In the genomic region with DNA sequence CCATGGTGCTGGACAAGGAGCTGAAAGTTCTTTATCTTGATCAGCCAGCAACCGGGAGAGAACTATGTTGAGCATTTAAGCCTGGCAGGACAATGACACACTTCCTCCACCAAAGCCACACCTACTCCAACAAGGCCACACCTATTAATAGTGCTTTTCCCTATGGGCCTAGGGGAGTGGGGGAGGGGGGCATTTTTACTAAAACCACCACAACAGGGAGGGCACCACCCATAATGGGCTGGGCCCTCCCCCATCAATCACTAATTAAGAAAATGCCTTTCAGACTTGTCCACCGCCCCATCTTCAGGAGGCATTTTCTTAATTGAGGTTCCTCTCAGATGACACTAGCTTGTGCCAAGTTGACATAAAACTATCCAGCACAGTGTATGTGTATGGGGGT, we compare ENCODE assay signal across 32 mouse cellular contexts. TPM values are rescaled to one million over a fixed set of nuclear protein-coding genes. Genes with fewer than 3 reads are reported as not detected.
"Had no signal": no experiment of that assay in that cellular context is flagged by ENCODE, and none has a peak within 500 bp of the region (broad histone marks: within the 10 kb centered on the region; RNA-seq: fewer than 3 reads in every experiment).

No protein-coding gene starts in this region.

- H3K9me3 ChIP-seq: kidney, embryonic 15.5 days; limb, embryonic 12.5 days; limb, embryonic 15.5 days; lung, embryonic 15.5 days; midbrain, embryonic 10.5 days; midbrain, embryonic 13.5 days; neural tube, embryonic 13.5 days had no signal

- ATAC-seq: liver, postnatal 0 days; midbrain, embryonic 13.5 days; midbrain, embryonic 16.5 days had no signal

- DNase-seq: kidney, adult 11 months; kidney, adult 8-10 months; kidney, postnatal 10 days; kidney, postnatal 36 days; layer of hippocampus, postnatal 36 days; liver, postnatal 0 days; right cerebral cortex, adult 18-20 months; right cerebral cortex, postnatal 14 days; right cerebral cortex, postnatal 4 days; thymus, postnatal 36 days had no signal

- H3K4me2 ChIP-seq: kidney, embryonic 15.5 days; limb, embryonic 12.5 days; limb, embryonic 15.5 days; liver, embryonic 11.5 days; lung, embryonic 15.5 days; midbrain, embryonic 13.5 days; neural tube, embryonic 13.5 days had no signal

- H3K4me1 ChIP-seq: kidney, embryonic 15.5 days; limb, embryonic 12.5 days; limb, embryonic 15.5 days; lung, embryonic 15.5 days; midbrain, embryonic 10.5 days; midbrain, embryonic 13.5 days; neural tube, embryonic 13.5 days had no signal

- H3K4me3 ChIP-seq: kidney, embryonic 15.5 days; left cerebral cortex, adult 2 months; limb, embryonic 12.5 days; limb, embryonic 15.5 days; lung, embryonic 15.5 days; megakaryocyte, embryonic 14.5 days; midbrain, embryonic 10.5 days; midbrain, embryonic 13.5 days; myocyte; neural tube, embryonic 13.5 days had no signal

- H3K27me3 ChIP-seq: kidney, embryonic 15.5 days; limb, embryonic 12.5 days; limb, embryonic 15.5 days; lung, embryonic 15.5 days; midbrain, embryonic 13.5 days; neural tube, embryonic 13.5 days had no signal

- H3K9ac ChIP-seq: kidney, embryonic 15.5 days; limb, embryonic 12.5 days; limb, embryonic 15.5 days; liver, embryonic 14.5 days; liver, postnatal 0 days; lung, embryonic 15.5 days; midbrain, embryonic 13.5 days; neural tube, embryonic 13.5 days had no signal

- H3K27ac ChIP-seq: kidney, embryonic 15.5 days; left cerebral cortex, adult 2 months; limb, embryonic 12.5 days; limb, embryonic 15.5 days; liver, embryonic 14.5 days; lung, embryonic 15.5 days; midbrain, embryonic 10.5 days; midbrain, embryonic 13.5 days; neural tube, embryonic 13.5 days; stomach, postnatal 0 days had no signal

- H3K36me3 ChIP-seq: kidney, embryonic 15.5 days; limb, embryonic 12.5 days; limb, embryonic 15.5 days; lung, embryonic 15.5 days; midbrain, embryonic 10.5 days; midbrain, embryonic 13.5 days; neural tube, embryonic 13.5 days had no signal

RNA-seq across cellular contexts. Expression of a gene that starts 12.4 kb away (rescaled TPM):
- total RNA-seq: layer of hippocampus, adult 8-10 months; layer of hippocampus, postnatal 10 days; layer of hippocampus, postnatal 36 days; left cerebral cortex, adult 2 months; left cerebral cortex, postnatal 14 days; left cerebral cortex, postnatal 4 days; monocyte, adult 5-6 weeks; neutrophil, adult 5-6 weeks had no signal
- polyA plus RNA-seq: kidney, embryonic 15.5 days; limb, embryonic 12.5 days; limb, embryonic 15.5 days; liver, embryonic 14.5 days; liver, postnatal 0 days; lung, embryonic 15.5 days; midbrain, embryonic 10.5 days; midbrain, embryonic 13.5 days; midbrain, embryonic 16.5 days; myocyte; neural tube, embryonic 13.5 days; stomach, embryonic 14.5 days; stomach, postnatal 0 days; urinary bladder, adult 2 months had no signal
